Mouse (Mus musculus): Measurements from ENCODE around the gene Rxfp4. TPM values are rescaled to one million over a fixed set of nuclear protein-coding genes. Genes with fewer than 3 reads are reported as not detected.

Rxfp4 gene
- total RNA-seq, 2 experiments from 2014 or later: not detected

DNA sequence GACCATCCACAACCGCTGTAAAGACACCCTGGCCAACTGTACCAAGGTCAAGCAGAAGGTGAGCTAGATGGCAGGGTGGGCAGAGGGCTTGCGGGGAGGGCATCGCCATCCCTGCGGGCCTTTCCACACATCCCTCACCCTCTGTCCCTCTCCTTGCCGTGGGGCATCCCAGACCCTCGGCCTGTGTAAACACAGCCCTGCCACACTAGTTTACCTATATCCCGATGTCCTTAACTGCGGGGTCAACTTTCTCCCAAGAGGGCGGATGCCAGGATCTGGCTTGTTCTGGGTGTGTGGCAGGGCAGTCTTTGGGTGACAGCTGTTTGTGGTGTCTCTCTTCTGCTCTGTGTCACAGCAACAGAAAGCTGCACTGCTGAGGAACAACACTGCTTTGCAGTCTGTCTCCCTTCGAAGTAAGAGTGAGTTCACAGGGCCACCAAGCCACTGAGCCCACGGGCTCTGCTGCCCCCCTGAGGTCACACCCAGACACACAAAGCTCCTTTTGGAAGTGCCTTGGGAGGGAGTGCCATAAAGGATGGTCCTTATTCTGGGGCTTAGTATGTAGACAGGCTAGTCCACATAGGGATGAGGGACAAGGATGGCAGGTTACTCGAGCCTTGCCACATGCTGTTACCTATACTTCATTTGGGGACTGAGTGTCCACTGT, 20.9 kb downstream of the Rxfp4 start:
- intact Hi-C loops (cut with DNase I): loop anchor here (2.0 kb wide), 1 partner anchor 25 kb away; no protein-coding TSS in a partner anchor
- DNase-seq (ENCODE audit: low spot score in 2 of 2): no peak

GRCm38 (mm10) chr3:88630849-88631341, 22.0 kb downstream of the Rxfp4 start:
- intact Hi-C loops (cut with DNase I): no loop called here

DNA sequence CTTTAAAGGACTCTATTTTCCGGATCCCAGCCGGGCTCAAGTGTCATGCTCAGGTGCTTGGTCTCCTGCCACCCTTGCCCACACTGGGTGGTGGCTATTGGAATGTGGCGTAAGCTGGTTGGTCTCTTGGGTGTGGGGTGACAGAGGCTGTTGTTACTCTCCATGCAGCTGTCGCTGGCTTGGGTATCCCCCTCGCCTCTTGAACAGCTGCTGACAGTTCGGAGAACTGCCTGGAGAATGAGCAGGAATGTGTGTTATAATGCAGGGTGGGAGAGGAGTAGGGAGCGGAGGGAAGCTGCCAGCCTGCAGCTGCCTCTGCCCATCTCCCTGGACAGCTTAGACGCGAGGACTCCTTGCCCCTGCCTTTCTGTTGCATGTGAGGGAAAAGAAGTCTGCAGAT, 22.9 kb downstream of the Rxfp4 start:
- intact Hi-C loops (cut with DNase I): no loop called here

More at GRCm38 (mm10) chr3:88630849-88631341, 22.0 kb downstream of the Rxfp4 start:
- DNase-seq (ENCODE audit: low spot score in 2 of 2): peak; percentile 66 to 71

DNA sequence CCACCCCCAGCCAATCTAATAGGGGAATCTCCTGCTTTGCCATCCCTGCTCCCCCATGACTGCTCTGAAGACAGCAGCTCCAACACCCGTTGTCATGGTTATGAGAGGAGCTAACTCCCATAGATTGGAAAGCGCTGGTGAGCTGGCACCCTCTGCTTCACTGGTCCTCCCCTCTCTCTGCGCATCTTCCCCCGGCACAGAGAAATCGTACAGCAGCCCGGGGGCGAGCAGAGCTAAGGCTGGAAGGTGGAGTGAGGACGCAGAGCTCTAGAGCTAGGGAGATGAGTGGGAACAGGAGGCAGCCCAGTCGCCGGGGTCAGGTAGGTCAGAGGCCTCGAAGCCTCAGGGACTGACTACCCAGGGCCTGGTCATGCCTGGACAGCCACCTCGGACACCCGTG, 23.7 kb downstream of the Rxfp4 start:
- intact Hi-C loops (cut with DNase I): no loop called here

More for the DNA sequence above, 22.9 kb downstream of the Rxfp4 start:
- no peak for DNase-seq (ENCODE audit: low spot score in 2 of 2)

GRCm38 (mm10) chr3:88628766-88629165, 24.2 kb downstream of the Rxfp4 start:
- intact Hi-C loops (cut with DNase I): no loop called here
- DNase-seq (ENCODE audit: low spot score in 2 of 2): no peak

More for the DNA sequence above, 23.7 kb downstream of the Rxfp4 start:
- peak; percentile 85 to 93 for DNase-seq (ENCODE audit: low spot score in 2 of 2)

DNA sequence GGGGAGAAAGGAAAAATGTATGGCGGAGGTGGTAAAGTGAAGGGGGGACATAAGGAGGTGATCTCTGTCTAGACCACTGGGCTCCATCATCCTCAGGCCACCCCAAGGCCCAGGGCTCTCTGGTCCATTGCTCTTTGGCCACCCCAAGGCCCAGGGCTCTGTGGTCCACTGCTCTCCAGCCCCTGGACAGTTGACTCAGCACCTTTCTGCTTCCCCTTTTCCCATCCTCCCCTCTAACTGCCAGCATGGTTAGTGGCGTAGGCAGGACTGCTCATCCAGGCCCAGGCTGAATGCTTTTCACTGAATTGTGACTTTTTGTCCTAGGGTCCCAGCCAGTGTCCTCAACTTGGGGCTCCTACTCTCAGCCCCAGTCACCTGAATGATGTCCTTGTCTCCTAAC, 25.4 kb downstream of the Rxfp4 start:
- intact Hi-C loops (cut with DNase I): no loop called here
- no peak for DNase-seq (ENCODE audit: low spot score in 2 of 2)

DNA sequence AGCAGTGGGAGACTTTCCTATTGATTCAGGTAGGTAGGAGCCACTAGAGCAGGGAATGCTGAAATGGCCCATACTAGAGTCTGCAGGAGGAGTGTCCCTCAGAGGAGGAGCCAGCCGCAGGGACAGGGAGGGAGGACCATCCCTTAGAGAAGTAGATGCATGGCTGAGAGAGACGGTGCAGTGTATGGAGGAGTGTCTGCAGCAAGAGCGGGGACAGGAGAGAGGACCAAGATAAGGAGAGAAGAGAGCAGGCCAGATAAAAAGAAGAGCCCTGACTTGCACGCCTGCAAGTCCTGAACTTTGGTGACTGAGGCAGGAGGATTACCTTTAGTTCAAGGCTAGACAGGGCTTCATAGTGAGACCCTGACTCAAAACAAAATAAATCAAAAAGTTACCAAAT, 25.8 kb downstream of the Rxfp4 start:
- DNase-seq (ENCODE audit: low spot score in 2 of 2): no peak
- intact Hi-C loops (cut with DNase I): no loop called here

DNA sequence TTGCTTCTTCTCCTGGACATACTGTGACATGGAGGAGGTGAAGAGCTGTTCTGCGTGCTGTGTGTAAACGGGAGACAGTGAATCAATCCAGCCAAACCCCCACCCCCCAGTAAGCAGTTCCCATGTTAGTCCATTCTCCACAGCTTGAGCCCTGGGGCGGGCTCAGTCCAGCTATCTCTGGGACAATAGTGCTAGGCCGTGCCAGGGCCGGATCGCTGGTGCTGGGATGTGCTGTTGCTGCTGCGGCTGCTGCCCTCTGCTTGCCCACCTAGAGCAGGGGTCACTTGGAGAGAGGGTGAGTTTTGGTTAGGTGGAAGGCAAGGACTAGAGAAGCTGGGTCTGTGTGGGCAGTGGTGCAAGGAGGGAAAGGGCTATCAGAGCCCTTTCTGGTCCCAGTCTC, 26.6 kb downstream of the Rxfp4 start:
- intact Hi-C loops (cut with DNase I): no loop called here
- DNase-seq (ENCODE audit: low spot score in 2 of 2): no peak

GRCm38 (mm10) chr3:88625531-88625930, 27.4 kb downstream of the Rxfp4 start:
- intact Hi-C loops (cut with DNase I): no loop called here
- DNase-seq (ENCODE audit: low spot score in 2 of 2): no peak

DNA sequence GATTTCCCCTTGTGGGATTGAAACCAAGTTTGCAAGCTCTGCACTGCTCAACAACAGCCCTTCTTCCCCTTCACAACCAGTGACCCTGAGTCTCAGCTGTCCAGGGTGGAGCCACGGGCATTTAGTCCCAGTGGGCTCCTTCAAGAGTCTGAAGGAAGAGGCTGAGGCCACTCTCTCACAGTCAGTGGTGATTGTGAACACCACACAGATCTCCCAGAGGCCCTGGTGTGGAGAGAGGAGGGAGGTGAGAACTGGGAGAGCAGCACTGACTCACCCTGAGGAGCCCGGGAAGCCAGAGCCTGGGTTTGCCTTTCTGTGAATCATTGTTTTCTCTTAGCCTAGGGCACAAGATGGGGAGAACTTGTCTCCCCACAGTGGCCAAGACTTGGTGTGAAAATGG, 28.0 kb downstream of the Rxfp4 start:
- intact Hi-C loops (cut with DNase I): no loop called here
- no peak for DNase-seq (ENCODE audit: low spot score in 2 of 2)

- no peak for DNase-seq (ENCODE audit: low spot score in 2 of 2)
- intact Hi-C loops (cut with DNase I): no loop called here
Observed at GRCm38 (mm10) chr3:88624324-88624723, 28.6 kb downstream of the Rxfp4 start.

GRCm38 (mm10) chr3:88623346-88624135, 29.4 kb downstream of the Rxfp4 start:
- intact Hi-C loops (cut with DNase I): no loop called here
- DNase-seq (ENCODE audit: low spot score in 2 of 2): no peak

- no peak for DNase-seq (ENCODE audit: low spot score in 2 of 2)
- intact Hi-C loops (cut with DNase I): no loop called here
Observed at GRCm38 (mm10) chr3:88622941-88623345, 30.0 kb downstream of the Rxfp4 start.

- intact Hi-C loops (cut with DNase I): no loop called here
- DNase-seq (ENCODE audit: low spot score in 2 of 2): no peak
Observed at GRCm38 (mm10) chr3:88622113-88622940, 30.6 kb downstream of the Rxfp4 start.

- intact Hi-C loops (cut with DNase I): no loop called here
- no peak for DNase-seq (ENCODE audit: low spot score in 2 of 2)
Observed at GRCm38 (mm10) chr3:88621537-88622112, 31.3 kb downstream of the Rxfp4 start.

- DNase-seq (ENCODE audit: low spot score in 2 of 2): no peak
- intact Hi-C loops (cut with DNase I): no loop called here
Observed at GRCm38 (mm10) chr3:88620992-88621536, 31.9 kb downstream of the Rxfp4 start.

- DNase-seq (ENCODE audit: low spot score in 2 of 2): no peak
- intact Hi-C loops (cut with DNase I): no loop called here
Observed at GRCm38 (mm10) chr3:88620146-88620991, 32.6 kb downstream of the Rxfp4 start.
